Mouse (Mus musculus) brain, embryonic 14.5 days (tissue): ENCODE data around the gene Cyp2j12.

Source experiments
- CTCF ChIP-seq: fragments of 200-500 bp; IDR thresholded peaks from 2 replicates; pipeline ENCODE4 v1.5.1; 2012; ENCODE audit warnings: inconsistent platforms, mild to moderate bottlenecking, moderate library complexity, borderline replicate concordance; ENCODE audit not compliant: insufficient read depth, insufficient read length; ENCODE audit errors: extremely low read depth
- POLR2A ChIP-seq: fragments of 200-500 bp; IDR thresholded peaks from 2 replicates; pipeline ENCODE4 v1.6.1; 2012; ENCODE audit warnings: mild to moderate bottlenecking, inconsistent platforms, borderline replicate concordance; ENCODE audit not compliant: poor library complexity, insufficient read depth, insufficient read length, severe bottlenecking; ENCODE audit errors: extremely low read depth

DNA sequence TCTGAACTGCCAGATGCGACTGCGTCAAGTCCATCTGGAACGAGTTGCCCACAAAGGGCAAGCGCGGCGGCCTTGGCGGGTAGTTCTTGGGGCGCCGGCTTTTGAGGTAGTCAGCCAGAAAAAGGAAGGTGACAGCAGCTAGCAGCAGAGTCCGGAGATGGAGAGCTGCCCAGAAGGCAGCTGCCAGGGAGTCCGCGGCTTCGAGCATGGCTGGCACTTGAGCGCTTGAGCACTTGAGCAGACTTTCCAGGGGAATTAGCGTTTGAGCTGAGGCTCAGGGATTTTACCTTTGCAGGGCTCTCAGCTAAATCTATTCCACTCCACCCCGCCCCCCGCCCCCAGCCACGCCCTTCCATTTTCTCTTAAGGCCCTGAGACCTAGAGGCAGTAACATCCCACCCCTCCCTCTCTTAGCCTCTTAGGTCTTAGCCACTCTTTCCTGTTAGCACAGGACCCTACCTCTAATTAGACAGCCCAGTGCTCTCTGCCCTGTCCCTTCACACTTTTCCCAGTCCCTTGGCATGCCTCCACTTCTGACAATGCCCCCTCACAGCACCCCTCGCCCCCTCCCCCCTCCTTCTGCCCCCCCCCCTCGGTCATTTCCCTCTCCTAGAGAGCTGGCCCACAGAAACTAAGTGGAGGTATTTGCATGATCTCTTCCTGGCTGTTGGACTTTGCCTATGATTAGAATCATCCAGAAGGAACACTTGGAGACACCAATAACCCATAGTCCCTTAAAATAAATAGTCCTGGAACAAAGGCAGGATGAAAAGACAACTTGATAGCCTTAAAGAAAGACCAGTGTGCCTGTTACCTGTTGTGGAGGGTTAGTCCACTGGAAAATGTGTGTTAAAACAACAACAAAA lies 63.5 kb downstream of the Cyp2j12 start, which contains the start of gene Cyp2j13:
- TF ChIP-seq POLR2A, result no peak
- TF ChIP-seq CTCF, result no peak
